Mouse (Mus musculus): ENCODE results near the gene Tmem156.

DNA sequence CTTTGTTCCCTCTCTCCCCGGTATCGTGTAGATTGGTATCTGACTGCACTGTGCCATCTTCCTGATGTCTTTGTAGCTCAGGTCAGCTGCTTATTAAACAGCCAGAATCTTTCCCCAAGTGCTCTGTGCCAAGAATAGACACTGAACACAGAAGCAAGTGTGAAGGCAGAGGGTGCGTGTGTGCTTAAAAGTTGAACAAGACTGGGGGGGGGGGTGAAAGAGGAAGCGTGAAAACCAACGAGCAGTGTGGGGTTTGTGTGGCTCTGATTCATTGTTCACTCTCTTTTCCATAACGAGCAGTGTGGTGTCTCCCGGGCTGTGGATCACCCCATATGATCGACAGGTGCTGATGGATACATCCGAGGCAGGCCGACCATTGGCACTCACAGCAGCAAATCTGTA is 10.7 kb upstream of the Tmem156 start:
- TF ChIP-seq CTCF (IDR thresholded peaks at IDR 0.05; ENCODE audit: low read depth, low read length) (no peak), POLR2A (IDR thresholded peaks at IDR 0.05; ENCODE audit: insufficient read depth, low read length) (no peak)

All from ES-Bruce4 (cell line).